Mouse (Mus musculus): ENCODE data around the gene Rpusd3. TPM values are rescaled to one million over a fixed set of nuclear protein-coding genes. Genes with fewer than 3 reads are reported as not detected.

Gene Rpusd3
- total RNA-seq, 2 experiments from 2014 or later: 28.6 to 30.3 TPM

DNA sequence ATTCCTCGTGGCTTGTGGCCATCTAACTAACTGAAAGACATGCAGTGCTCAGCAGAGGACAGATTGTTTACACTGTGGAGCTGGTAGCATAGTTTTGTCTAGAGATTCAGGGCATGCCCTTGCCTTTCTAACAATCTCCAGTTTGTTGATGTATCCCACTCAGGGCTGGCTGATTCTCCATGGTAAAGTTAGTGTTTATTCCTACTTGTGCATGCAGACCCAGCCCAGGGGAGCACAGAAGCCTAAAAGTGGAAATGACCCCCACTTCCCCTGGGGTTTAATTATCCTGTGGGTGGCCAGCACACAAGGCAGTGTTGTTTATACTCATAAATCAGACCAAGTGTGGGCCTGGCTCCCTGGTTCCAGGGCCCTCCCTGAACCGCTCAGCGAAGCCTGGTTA is 33.1 kb downstream of the Rpusd3 start:
- no peak for DNase-seq (ENCODE audit: low spot score in 2 of 2)

DNA sequence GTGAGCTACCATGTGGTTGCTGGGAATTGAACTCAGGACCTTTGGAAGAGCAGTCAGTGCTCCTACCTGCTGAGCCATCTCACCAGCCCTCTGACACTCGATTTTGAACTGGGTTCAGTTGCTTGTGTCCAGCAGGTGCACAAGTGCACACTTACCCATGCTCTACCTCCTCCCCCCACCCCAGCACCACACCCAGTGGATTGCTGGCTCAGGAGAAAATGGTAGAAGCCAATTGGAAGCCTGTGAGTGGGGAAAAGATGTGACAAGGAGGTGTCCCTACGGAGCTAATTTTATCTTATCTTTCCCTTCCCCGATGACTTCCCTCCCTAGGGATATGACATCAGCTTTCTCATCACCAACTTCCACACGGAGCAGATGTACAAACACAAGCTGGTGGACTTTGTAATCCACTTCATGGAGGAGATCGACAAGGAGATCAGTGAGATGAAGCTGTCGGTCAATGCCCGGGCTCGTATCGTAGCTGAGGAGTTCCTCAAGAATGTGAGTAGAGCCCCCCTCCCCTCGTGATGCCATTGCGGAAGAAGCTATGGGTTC is 33.9 kb downstream of the Rpusd3 start:
- DNase-seq (ENCODE audit: low spot score in 2 of 2): no peak

DNA sequence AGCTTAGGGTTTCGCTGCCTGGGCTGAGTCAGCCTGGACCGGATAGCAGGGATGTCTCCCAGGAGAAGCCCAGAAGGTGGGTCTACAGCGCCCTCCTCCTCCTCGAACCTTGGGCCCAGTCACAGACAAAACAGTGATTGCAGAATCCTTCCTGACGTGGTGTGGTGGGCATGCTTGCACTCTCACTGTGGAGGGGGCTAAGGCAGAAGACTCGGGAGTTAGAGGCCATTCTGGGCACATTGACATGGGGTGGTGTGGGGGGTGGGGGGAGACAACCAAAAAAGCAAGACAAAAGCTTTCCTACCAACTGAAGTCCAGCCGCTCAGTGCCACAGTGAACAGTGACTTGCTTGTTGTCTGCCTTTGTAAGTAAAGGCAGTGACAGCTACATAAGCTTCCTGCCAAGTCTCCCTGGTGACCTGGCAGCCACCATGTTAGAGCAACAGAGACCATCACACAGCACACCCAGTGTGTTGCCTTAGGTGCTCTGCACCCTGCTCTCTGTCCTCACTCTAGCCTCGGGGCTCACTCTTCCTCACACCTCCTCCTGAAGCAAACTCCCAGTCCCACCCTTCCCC is 34.7 kb downstream of the Rpusd3 start:
- no peak for DNase-seq (ENCODE audit: low spot score in 2 of 2)

DNA sequence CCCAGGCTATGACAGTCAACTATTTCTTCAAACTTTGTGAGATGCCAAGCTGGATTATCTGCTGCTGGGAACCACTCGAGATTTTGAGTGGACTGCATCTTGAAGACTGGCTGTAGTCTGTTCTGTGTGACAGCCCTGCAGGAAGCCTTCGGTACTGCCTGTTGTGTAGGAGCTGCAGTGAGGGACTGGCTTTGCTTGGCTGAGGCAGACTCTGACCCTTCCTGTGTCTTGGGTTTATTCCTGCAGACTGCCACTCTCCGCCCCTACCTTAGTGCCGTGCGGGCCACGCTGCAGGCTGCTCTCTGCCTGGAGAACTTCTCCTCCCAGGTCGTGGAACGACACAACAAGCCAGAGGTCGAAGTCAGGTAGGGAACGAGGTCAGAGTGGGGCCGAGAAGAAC is 38.7 kb downstream of the Rpusd3 start:
- DNase-seq (ENCODE audit: low spot score in 2 of 2): no peak

DNA sequence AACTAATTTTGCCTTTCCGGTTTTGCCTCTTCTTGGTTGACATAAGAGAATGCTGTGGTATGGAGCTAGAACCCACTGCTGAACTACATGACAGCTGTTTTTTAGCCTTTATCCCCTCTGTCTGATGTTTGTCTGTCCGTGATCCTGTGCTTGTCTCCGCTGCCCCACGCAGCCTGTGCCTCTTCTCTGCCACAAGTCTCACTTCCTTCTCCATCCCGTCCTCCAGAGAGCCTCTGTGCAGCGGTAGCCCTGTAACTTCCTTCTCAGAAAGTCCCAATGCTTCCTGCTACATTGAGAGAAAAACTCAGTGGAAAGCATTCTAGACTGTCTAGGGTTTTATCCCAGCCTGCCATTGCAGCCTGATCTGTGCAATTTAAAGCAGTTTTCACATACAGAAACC is 39.9 kb downstream of the Rpusd3 start:
- no peak for DNase-seq (ENCODE audit: low spot score in 2 of 2)

DNA sequence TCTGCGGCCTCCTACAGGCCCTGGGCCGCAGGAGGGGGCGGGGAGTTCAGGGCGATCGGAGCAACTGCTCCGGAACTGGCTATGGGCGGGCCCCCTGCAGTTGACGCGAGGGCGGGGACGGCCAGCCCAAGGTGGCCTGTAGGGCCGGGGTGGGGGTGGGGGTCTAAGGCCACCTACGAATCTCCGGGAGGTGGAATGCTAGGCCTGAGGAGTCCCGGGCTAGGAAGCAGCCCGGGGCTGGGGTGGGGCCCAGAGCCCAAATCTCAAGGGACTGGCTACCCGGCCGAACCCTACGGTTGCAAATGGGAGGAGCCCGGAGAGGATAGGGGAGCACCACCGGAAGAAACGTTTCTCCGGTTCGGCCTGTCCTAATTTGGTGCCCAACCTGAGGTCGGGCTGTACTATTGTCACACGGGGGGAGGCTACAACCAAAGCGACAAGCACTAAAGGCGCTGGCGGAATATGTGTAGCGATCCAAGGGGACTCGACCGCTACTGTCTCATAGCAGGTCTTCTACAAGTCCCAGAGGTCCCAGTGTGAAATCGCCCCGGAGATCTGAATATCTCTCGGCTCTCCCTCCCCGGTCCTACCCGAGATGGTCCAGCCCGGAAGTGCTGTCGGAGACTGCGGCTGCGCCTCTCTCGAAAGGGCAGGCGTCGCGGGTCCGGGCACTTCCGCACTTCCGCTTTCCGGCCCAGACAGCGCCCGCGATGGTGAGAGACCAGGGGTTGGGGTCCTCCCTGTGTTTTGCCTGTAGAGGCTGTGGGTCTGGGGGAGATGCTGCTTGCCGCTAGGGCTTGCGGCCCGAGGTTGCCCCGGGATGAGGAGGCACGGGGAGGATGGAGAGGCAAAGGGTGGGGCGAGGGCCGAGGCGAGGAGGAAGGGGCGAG is 41.4 kb downstream of the Rpusd3 start, which contains the start of the genes Tada3 and Arpc4:
Gene Tada3 (minus strand): TSS at position 388 of the 890 bp plus-strand sequence.
Gene Arpc4 (plus strand): TSS at position 620 of the 890 bp plus-strand sequence.
- DNase-seq (ENCODE audit: low spot score in 2 of 2): peak; percentile 86 to 93

DNA sequence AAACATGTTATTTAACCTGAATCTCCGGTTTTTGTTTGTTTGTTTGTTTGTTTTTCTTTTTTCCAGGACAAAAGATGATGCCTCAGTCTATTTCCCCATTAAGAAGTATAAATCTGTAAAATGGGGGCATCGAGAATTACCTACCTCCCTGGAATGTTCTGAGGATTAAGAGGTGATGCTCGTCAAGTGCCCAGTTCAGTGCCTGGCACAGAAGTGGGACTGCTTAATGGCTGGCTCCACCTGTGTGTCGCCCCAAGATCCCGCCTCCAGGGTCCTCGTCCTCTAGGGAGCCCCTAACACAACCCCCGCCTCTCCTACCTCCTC is 42.0 kb downstream of the Rpusd3 start:
- DNase-seq (ENCODE audit: low spot score in 2 of 2): no peak

DNA sequence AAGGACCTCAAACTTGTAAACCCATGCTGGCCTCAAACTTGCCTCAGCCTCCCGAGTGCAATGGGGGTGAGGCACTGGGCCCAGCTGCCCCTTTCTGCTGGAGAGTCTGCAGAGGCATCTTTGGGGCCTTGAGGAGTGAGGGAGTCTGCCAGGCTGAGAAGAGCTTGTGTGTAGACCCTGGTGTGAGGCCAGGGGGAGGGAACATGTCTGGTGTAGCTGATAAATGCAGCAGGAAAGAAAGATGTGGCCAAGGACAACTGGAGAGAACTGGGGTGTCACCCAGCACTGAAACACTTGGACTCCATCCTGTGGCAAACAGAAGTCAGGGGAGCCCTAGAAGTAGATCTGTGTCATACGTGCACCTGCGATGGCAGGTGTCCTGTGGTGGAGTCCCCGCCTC is 45.6 kb downstream of the Rpusd3 start:
- DNase-seq (ENCODE audit: low spot score in 2 of 2): no peak

DNA sequence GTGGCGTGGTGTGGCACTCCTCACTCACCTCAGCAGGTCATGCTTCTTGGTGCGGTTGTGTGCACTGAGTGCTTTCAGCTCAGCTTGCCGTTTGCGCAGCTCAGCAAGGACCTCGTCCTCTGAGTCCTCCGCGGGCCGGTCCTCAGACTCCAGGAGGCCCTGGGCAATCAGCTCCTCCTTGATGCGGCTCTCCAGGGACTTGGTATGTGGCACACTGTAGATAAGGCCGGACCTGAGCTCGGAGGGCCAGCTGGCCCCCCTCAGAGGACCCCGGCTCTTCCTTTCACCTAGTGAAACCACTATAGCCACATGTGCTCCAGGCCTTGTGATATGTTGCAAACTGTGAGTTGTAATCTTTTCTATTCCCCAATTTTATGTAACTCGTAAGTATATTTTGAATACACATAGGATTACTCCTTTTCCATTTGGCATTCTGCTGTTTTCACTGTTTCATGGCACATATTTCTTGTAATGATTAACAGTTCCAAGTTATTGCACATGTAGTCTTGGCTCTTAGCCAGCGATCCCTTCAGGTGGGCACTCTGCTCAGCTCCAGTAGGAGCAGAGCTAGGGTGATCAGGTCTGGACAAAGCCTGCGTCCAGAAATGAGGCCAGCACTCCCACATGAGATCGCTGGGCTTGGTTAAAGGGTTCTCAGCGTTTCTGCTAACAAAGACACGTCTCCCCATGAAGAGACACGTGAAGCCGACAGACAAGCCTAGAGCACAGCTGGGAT is 48.8 kb downstream of the Rpusd3 start:
- DNase-seq (ENCODE audit: low spot score in 2 of 2): no peak

DNA sequence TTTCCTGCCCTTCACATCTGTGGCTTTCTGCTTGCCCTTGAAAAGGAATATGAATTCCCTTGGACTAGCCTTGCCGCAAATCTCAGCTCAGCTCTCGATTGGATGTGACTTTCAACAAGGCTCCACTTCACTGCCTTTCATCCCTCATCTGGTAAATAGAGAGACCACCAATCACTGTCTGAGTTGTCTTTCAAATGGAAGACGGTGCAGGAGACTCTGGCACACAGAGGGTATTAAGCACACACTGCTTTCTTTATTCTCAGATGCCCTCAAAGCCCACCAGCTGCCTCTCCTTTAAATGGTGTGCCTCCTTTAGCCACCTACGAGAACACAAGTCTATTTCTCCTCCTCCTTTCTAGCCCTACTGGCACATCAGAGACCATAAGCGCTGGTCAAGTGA is 50.6 kb downstream of the Rpusd3 start:
- no peak for DNase-seq (ENCODE audit: low spot score in 2 of 2)

DNA sequence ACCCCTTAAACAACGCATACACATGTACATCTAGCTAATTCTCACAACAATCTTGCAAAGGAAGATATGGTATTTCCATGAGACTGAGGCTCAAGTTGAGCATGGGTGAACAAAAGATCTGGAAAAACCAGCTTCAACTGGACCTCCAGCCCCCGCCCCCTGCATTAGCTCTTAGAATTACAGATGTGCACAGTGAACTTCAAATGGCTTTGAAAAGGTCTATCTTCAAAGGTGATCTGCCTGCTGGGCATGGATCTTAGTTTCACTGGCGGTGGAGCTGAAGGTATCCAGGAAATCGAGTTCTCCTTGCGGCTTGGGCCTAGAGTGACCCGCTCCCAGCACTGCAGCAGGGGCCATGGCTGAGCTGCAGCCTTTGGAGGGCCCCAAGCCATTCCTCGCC is 51.0 kb downstream of the Rpusd3 start:
- no peak for DNase-seq (ENCODE audit: low spot score in 2 of 2)

DNA sequence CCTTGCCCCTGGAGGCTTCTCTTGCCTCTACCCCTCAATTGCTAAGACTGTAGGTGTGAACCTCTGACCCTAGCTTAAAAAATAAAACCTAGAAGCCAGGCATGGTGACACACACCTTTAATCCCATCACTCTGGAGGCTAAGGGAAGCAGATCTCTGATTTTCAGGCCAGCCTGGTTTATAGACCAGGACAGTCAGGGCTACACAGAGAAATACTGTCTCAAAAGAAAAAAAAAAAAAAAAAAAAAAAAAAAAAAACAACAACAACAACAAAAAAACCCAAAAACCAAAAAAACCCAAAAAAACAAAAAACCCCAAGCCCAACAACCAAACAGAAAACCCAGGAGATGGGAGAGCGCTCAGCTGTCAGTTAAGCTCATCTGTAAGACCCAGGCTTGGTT is 51.6 kb downstream of the Rpusd3 start:
- no peak for DNase-seq (ENCODE audit: low spot score in 2 of 2)

DNA sequence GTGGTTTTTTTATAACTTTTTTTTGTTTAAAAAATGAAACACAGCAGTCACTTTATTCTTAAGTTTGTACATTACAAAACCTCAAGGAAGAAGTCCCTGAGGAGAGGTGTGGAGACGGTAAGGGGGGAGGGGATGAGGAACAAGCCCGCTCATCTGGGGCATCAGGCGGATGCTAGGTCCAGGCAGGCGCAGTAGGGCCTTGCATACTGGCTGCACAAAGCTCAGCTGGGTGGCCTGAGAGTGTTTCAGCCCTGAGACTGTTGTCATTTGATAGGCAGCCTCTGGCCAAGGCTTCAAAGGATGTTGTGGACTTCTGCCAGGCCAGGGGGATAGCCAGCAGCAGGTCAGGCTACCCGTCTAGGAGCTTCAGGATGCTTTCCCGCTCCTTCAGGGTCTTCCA is 52.5 kb downstream of the Rpusd3 start:
- DNase-seq (ENCODE audit: low spot score in 2 of 2): no peak

Small RNA genes within 50 kb of the gene (microRNA-seq; reads per million reads assigned to microRNA genes)
- 0 to 0.74 reads per million in 2 experiments for gene Gm24387

Other genes starting within 250 kb of the Rpusd3 start
- 10 to 100 TPM; 74.2 to 76.4 TPM for gene Lhfpl4, start 224.0 kb downstream of the Rpusd3 start, total RNA-seq (2021)
- 10 to 100 TPM; 12.6 to 13.3 TPM for gene Mtmr14, start 181.5 kb downstream of the Rpusd3 start, total RNA-seq (2021)
- 10 to 100 TPM; 15.9 to 18.5 TPM for gene Cpne9, start 137.0 kb downstream of the Rpusd3 start, total RNA-seq (2021)
- gene Brpf1, start 112.2 kb downstream of the Rpusd3 start, total RNA-seq (2021): 10 to 100 TPM; 37.7 to 37.8 TPM
- gene Ogg1, start 92.4 kb downstream of the Rpusd3 start, total RNA-seq (2021): 1 to 10 TPM; 6.8 to 7.9 TPM
- gene Camk1, start 75.4 kb downstream of the Rpusd3 start, total RNA-seq (2021): 10 to 100 TPM; 51.8 to 53.2 TPM
- 10 to 100 TPM; 47.3 to 51.0 TPM for gene Tada3, start 41.5 kb downstream of the Rpusd3 start, total RNA-seq (2021)
- gene Arpc4, start 41.2 kb downstream of the Rpusd3 start, total RNA-seq (2021): 100 to 1,000 TPM; 302 to 314 TPM
- 10 to 100 TPM; 14.8 to 17.6 TPM for gene Ttll3, start 30.1 kb downstream of the Rpusd3 start, total RNA-seq (2021)
- not detected for gene Cidec, start 16.4 kb upstream of the Rpusd3 start, total RNA-seq (2021)
- 10 to 100 TPM; 40.7 to 47.7 TPM for gene Jagn1, start 23.2 kb upstream of the Rpusd3 start, total RNA-seq (2021)
- under 1 TPM in 1 of 2 experiments, not detected in 1; 0.18 TPM for gene Il17re, start 39.1 kb upstream of the Rpusd3 start, total RNA-seq (2021)
- gene Il17rc, start 52.1 kb upstream of the Rpusd3 start, total RNA-seq (2021): 1 to 10 TPM; 4.1 to 4.2 TPM
- gene Creld1, start 64.0 kb upstream of the Rpusd3 start, total RNA-seq (2021): 100 to 1,000 TPM; 106 to 111 TPM
- 10 to 100 TPM; 50.5 to 55.0 TPM for gene Prrt3, start 82.6 kb upstream of the Rpusd3 start, total RNA-seq (2021)
- gene Emc3, start 112.3 kb upstream of the Rpusd3 start, total RNA-seq (2021): 10 to 100 TPM; 77.4 to 78.1 TPM
- gene Fancd2, start 112.3 kb upstream of the Rpusd3 start, total RNA-seq (2021): 1 to 10 TPM; 1.7 to 2.7 TPM
- under 1 TPM; 0.27 to 0.41 TPM for gene Fancd2os, start 181.4 kb upstream of the Rpusd3 start, total RNA-seq (2021)
- 100 to 1,000 TPM; 221 to 222 TPM for gene Brk1, start 185.4 kb upstream of the Rpusd3 start, total RNA-seq (2021)
- 10 to 100 TPM; 44.3 to 48.5 TPM for gene Vhl, start 204.6 kb upstream of the Rpusd3 start, total RNA-seq (2021)
- 10 to 100 TPM; 21.1 to 27.2 TPM for gene Irak2, start 219.1 kb upstream of the Rpusd3 start, total RNA-seq (2021)

Measured in layer of hippocampus, adult 18-20 months (tissue).